Mouse (Mus musculus): ENCODE measurements around the gene Ogn. TPM values are rescaled to one million over a fixed set of nuclear protein-coding genes. Genes with fewer than 3 reads are reported as not detected.
"Not testable (repeated sequence)": the region's sequence is repeated elsewhere in the genome, so short reads cannot be mapped to it uniquely, and the experiment has no call there.

Gene Ogn
- total RNA-seq (2015; ENCODE audit: low replicate concordance), result 0.36 TPM in 1 of 2 replicates, not detected in the other
- 2.0 and 5.8 TPM in 2 replicates for total RNA-seq (2017; ENCODE audit: low replicate concordance)

- ATAC-seq (replicated peaks; ENCODE audit: low FRiP score, poor library complexity, severe bottlenecking), result no peak
These were observed at the start of gene Ogn for GRCm38 (mm10) chr13:49607714-49608113. Gene Ogn (plus strand): TSS chr13:49608046.

GRCm38 (mm10) chr13:49559185-49559584 is 48.7 kb upstream of the Ogn start:
- no peak for ATAC-seq (replicated peaks; ENCODE audit: low FRiP score, poor library complexity, severe bottlenecking)

GRCm38 (mm10) chr13:49560886-49561285 is 47.0 kb upstream of the Ogn start:
- ATAC-seq (replicated peaks; ENCODE audit: low FRiP score, poor library complexity, severe bottlenecking), result no peak

GRCm38 (mm10) chr13:49564347-49564746 is 43.5 kb upstream of the Ogn start:
- no peak for ATAC-seq (replicated peaks; ENCODE audit: low FRiP score, poor library complexity, severe bottlenecking)

- ATAC-seq (replicated peaks; ENCODE audit: low FRiP score, poor library complexity, severe bottlenecking), result peak; percentile 57; the same call in 1 of the 2 replicates
These were observed 37.5 kb upstream of the Ogn start for GRCm38 (mm10) chr13:49570371-49570770.

GRCm38 (mm10) chr13:49571418-49571817 is 36.4 kb upstream of the Ogn start:
- ATAC-seq (replicated peaks; ENCODE audit: low FRiP score, poor library complexity, severe bottlenecking), result peak; percentile 63

- no peak for ATAC-seq (replicated peaks; ENCODE audit: low FRiP score, poor library complexity, severe bottlenecking)
These were observed 26.0 kb upstream of the Ogn start, which contains the start of gene Omd for GRCm38 (mm10) chr13:49581541-49582530. Gene Omd (plus strand): TSS chr13:49582462.

- no peak for ATAC-seq (replicated peaks; ENCODE audit: low FRiP score, poor library complexity, severe bottlenecking)
These were observed 24.0 kb upstream of the Ogn start for GRCm38 (mm10) chr13:49583859-49584258.

GRCm38 (mm10) chr13:49584307-49585005 is 23.4 kb upstream of the Ogn start:
- no peak for ATAC-seq (replicated peaks; ENCODE audit: low FRiP score, poor library complexity, severe bottlenecking)

GRCm38 (mm10) chr13:49586062-49586461 is 21.8 kb upstream of the Ogn start:
- no peak for ATAC-seq (replicated peaks; ENCODE audit: low FRiP score, poor library complexity, severe bottlenecking)

- not testable (repeated sequence) for ATAC-seq (replicated peaks; ENCODE audit: low FRiP score, poor library complexity, severe bottlenecking)
These were observed 5.3 kb upstream of the Ogn start for GRCm38 (mm10) chr13:49602541-49602940.

- no peak for ATAC-seq (replicated peaks; ENCODE audit: low FRiP score, poor library complexity, severe bottlenecking)
These were observed 4.2 kb upstream of the Ogn start for GRCm38 (mm10) chr13:49603603-49604002.

GRCm38 (mm10) chr13:49608589-49609322 is 910 bp downstream of the Ogn start:
- no peak for ATAC-seq (replicated peaks; ENCODE audit: low FRiP score, poor library complexity, severe bottlenecking)

- peak; percentile 68 for ATAC-seq (replicated peaks; ENCODE audit: low FRiP score, poor library complexity, severe bottlenecking)
These were observed 9.2 kb downstream of the Ogn start for GRCm38 (mm10) chr13:49617021-49617420.

GRCm38 (mm10) chr13:49618365-49618764 is 10.5 kb downstream of the Ogn start:
- peak; percentile 50; the same call in 1 of the 2 replicates for ATAC-seq (replicated peaks; ENCODE audit: low FRiP score, poor library complexity, severe bottlenecking)

GRCm38 (mm10) chr13:49623216-49623615 is 15.4 kb downstream of the Ogn start:
- no peak for ATAC-seq (replicated peaks; ENCODE audit: low FRiP score, poor library complexity, severe bottlenecking)

GRCm38 (mm10) chr13:49628167-49628566 is 20.3 kb downstream of the Ogn start:
- no peak for ATAC-seq (replicated peaks; ENCODE audit: low FRiP score, poor library complexity, severe bottlenecking)

- no peak for ATAC-seq (replicated peaks; ENCODE audit: low FRiP score, poor library complexity, severe bottlenecking)
These were observed 21.2 kb downstream of the Ogn start for GRCm38 (mm10) chr13:49629076-49629475.

GRCm38 (mm10) chr13:49639965-49640364 is 32.1 kb downstream of the Ogn start:
- 0 out of 2 replicates have a peak, but pooled peaks have one; percentile 54 for ATAC-seq (replicated peaks; ENCODE audit: low FRiP score, poor library complexity, severe bottlenecking)

- no peak for ATAC-seq (replicated peaks; ENCODE audit: low FRiP score, poor library complexity, severe bottlenecking)
These were observed 34.8 kb downstream of the Ogn start for GRCm38 (mm10) chr13:49642650-49643049.

Data from erythroid progenitor cell, adult 5-6 weeks (primary cell).